Mouse (Mus musculus): ENCODE results near the gene Orc5. TPM values are rescaled to one million over a fixed set of nuclear protein-coding genes. Genes with fewer than 3 reads are reported as not detected.

The Orc5 gene
- 49.4 and 50.5 TPM in 2 replicates for polyA plus RNA-seq (2014; fragmentation: Nextera tagmentation; extraction: Ambion mirVana)

DNA sequence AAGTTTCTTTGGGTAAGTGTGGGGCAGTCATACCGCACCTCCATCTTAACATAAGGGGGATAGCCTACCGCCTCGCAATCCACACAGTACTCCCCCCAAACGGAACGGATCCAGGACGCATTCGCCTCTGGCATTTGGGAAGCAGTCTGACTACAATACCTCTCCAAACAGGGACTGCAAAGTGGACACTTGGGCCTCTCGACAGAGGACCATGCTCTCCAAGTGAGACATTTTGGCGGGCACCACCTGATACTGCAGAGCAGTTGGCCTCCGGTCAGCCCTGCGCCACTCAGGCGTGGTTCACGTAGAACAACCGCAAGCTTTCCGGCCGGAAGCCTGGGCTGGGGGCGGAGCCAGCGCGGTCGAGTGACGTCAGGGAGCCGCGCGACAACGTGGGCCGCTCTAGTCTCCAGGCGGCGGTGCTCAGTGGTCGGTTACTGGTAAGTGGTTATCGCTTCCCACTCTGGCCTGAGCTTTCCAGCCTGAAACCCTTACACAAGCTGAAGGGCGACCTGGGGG lies at the start of gene Orc5:
TSS of gene Orc5 (minus strand) at position 397 of the 519 bp plus-strand sequence.
- peaks cover 6% of the 10 kb centered on the region for H3K4me1 ChIP-seq (ENCODE audit: control insufficient read depth, insufficient read depth, low read length)
- DNase-seq (ENCODE audit: low spot score, missing footprints) (peak; percentile 99), ATAC-seq (ENCODE audit: low FRiP score) (peak; percentile 100)
- peak within 1 kb of the TSS; percentile 75 for H3K4me3 ChIP-seq (ENCODE audit: low read depth, low read length)
- H3K9me3 ChIP-seq (ENCODE audit: control insufficient read depth, low read length), result no peaks in the 10 kb centered on the region
- H3K4me2 ChIP-seq, result peak within 1 kb of the TSS; percentile 85
- H3K9ac ChIP-seq (ENCODE audit: low read length), result peak within 1 kb of the TSS; percentile 88
- WGBS, result under 1% methylated on average over 31 of the region's 31 CpGs
- H3K36me3 ChIP-seq (ENCODE audit: control insufficient read depth, insufficient read depth, low read length), result peaks cover 6% of the 10 kb centered on the region; the same call in 1 of the 2 replicates
- H3K27me3 ChIP-seq (ENCODE audit: control insufficient read depth, insufficient read depth, low read length), result no peaks in the 10 kb centered on the region
- H3K27ac ChIP-seq (ENCODE audit: low read depth, low read length), result no peak within 1 kb of the TSS

- no peak for ATAC-seq (ENCODE audit: low FRiP score)
- DNase-seq (ENCODE audit: low spot score, missing footprints), result no peak
- no peaks in the 10 kb centered on the region for H3K27me3 ChIP-seq (ENCODE audit: control insufficient read depth, insufficient read depth, low read length)
- no peak overlapping the region for H3K4me3 ChIP-seq (ENCODE audit: low read depth, low read length)
- no peaks in the 10 kb centered on the region for H3K9me3 ChIP-seq (ENCODE audit: control insufficient read depth, low read length)
- H3K4me2 ChIP-seq, result no peak overlapping the region
- H3K4me1 ChIP-seq (ENCODE audit: control insufficient read depth, insufficient read depth, low read length), result no peaks in the 10 kb centered on the region
- 91% methylated on average over 4 of the region's 4 CpGs for WGBS
- H3K36me3 ChIP-seq (ENCODE audit: control insufficient read depth, insufficient read depth, low read length), result no peaks in the 10 kb centered on the region
- H3K27ac ChIP-seq (ENCODE audit: low read depth, low read length), result no peak overlapping the region
- no peak overlapping the region for H3K9ac ChIP-seq (ENCODE audit: low read length)
Observed at GRCm38 (mm10) chr5:22596981-22597380, 46.8 kb upstream of the Orc5 start.

- Histone ChIP-seq H3K36me3 (ENCODE audit: control insufficient read depth, insufficient read depth, low read length) (no peaks in the 10 kb centered on the region), H3K27me3 (ENCODE audit: control insufficient read depth, insufficient read depth, low read length) (no peaks in the 10 kb centered on the region), H3K4me1 (ENCODE audit: control insufficient read depth, insufficient read depth, low read length) (no peaks in the 10 kb centered on the region), H3K27ac (ENCODE audit: low read depth, low read length) (no peak overlapping the region), H3K9me3 (ENCODE audit: control insufficient read depth, low read length) (no peaks in the 10 kb centered on the region), H3K4me2 (no peak overlapping the region), H3K4me3 (ENCODE audit: low read depth, low read length) (no peak overlapping the region), H3K9ac (ENCODE audit: low read length) (no peak overlapping the region)
- no peak for DNase-seq (ENCODE audit: low spot score, missing footprints)
- 74% methylated on average over 1 of the region's 1 CpGs for WGBS
- no peak for ATAC-seq (ENCODE audit: low FRiP score)
Observed at GRCm38 (mm10) chr5:22589370-22589966, 39.2 kb upstream of the Orc5 start.

- Histone ChIP-seq H3K9me3 (ENCODE audit: control insufficient read depth, low read length) (no peaks in the 10 kb centered on the region), H3K4me2 (no peak overlapping the region), H3K4me1 (ENCODE audit: control insufficient read depth, insufficient read depth, low read length) (no peaks in the 10 kb centered on the region), H3K27ac (ENCODE audit: low read depth, low read length) (no peak overlapping the region), H3K36me3 (ENCODE audit: control insufficient read depth, insufficient read depth, low read length) (no peaks in the 10 kb centered on the region), H3K9ac (ENCODE audit: low read length) (no peak overlapping the region), H3K27me3 (ENCODE audit: control insufficient read depth, insufficient read depth, low read length) (no peaks in the 10 kb centered on the region), H3K4me3 (ENCODE audit: low read depth, low read length) (no peak overlapping the region)
- ATAC-seq (ENCODE audit: low FRiP score) (no peak), DNase-seq (ENCODE audit: low spot score, missing footprints) (no peak)
- 74% methylated on average over 1 of the region's 1 CpGs for WGBS
Observed at GRCm38 (mm10) chr5:22587492-22587891, 37.3 kb upstream of the Orc5 start.

DNA sequence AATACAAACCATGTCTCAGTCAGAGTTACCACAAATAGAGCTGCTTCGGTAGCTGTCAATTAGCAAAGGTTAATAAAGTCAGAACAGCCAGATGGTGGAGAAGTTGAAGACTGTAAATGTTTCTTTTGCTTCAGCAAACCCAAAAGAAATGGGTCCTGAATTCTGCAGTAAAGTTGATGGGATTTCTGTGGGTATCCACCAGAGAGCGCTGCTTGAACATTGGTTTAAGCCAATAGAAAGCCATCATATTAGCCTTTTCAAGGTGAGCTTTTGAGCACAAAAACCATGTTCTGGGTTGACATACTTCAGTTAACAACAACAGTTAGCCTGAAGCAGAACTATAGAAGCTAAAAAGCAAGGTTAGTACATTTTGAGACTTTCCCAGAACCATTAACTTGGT lies 34.3 kb upstream of the Orc5 start:
- Histone ChIP-seq H3K36me3 (ENCODE audit: control insufficient read depth, insufficient read depth, low read length) (no peaks in the 10 kb centered on the region), H3K4me3 (ENCODE audit: low read depth, low read length) (no peak overlapping the region), H3K27ac (ENCODE audit: low read depth, low read length) (no peak overlapping the region), H3K9me3 (ENCODE audit: control insufficient read depth, low read length) (no peaks in the 10 kb centered on the region), H3K4me2 (no peak overlapping the region), H3K9ac (ENCODE audit: low read length) (no peak overlapping the region), H3K27me3 (ENCODE audit: control insufficient read depth, insufficient read depth, low read length) (no peaks in the 10 kb centered on the region), H3K4me1 (ENCODE audit: control insufficient read depth, insufficient read depth, low read length) (no peaks in the 10 kb centered on the region)
- WGBS, result 55% methylated on average over 2 of the region's 2 CpGs
- DNase-seq (ENCODE audit: low spot score, missing footprints), result no peak
- no peak for ATAC-seq (ENCODE audit: low FRiP score)

- DNase-seq (ENCODE audit: low spot score, missing footprints) (no peak), ATAC-seq (ENCODE audit: low FRiP score) (no peak)
- 81% methylated on average over 3 of the region's 3 CpGs for WGBS
- Histone ChIP-seq H3K4me1 (ENCODE audit: control insufficient read depth, insufficient read depth, low read length) (no peaks in the 10 kb centered on the region), H3K9me3 (ENCODE audit: control insufficient read depth, low read length) (no peaks in the 10 kb centered on the region), H3K9ac (ENCODE audit: low read length) (no peak overlapping the region), H3K4me2 (no peak overlapping the region), H3K27me3 (ENCODE audit: control insufficient read depth, insufficient read depth, low read length) (no peaks in the 10 kb centered on the region), H3K36me3 (ENCODE audit: control insufficient read depth, insufficient read depth, low read length) (no peaks in the 10 kb centered on the region), H3K4me3 (ENCODE audit: low read depth, low read length) (no peak overlapping the region), H3K27ac (ENCODE audit: low read depth, low read length) (no peak overlapping the region)
Observed at GRCm38 (mm10) chr5:22578011-22578410, 27.8 kb upstream of the Orc5 start.

GRCm38 (mm10) chr5:22574751-22575150 lies 24.5 kb upstream of the Orc5 start:
- no peak for ATAC-seq (ENCODE audit: low FRiP score)
- 60% methylated on average over 3 of the region's 3 CpGs for WGBS
- H3K4me3 ChIP-seq (ENCODE audit: low read depth, low read length), result no peak overlapping the region

DNA sequence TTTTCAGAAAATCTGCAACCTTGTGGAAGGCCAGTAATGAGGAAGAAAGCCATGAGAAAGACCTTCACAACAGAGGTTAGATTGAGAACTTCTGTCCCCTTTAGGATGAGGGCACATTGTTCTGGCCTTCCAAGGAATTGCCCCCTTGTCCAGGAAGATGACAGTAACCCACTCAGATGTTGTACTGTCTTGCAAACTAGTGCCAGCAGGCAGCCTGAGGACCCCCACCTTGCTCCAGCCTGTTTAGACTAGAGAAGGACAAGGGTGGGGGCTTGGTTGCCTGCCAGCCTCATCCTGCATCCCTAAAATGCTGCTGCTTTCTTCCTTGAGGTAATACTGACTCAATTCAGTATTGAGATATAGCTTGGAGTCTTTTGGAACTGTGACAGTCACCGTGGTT lies 23.9 kb upstream of the Orc5 start:
- no peak for ATAC-seq (ENCODE audit: low FRiP score)
- H3K9me3 ChIP-seq (ENCODE audit: control insufficient read depth, low read length), result no peaks in the 10 kb centered on the region
- no peak overlapping the region for H3K9ac ChIP-seq (ENCODE audit: low read length)
- no peak overlapping the region for H3K27ac ChIP-seq (ENCODE audit: low read depth, low read length)
- H3K27me3 ChIP-seq (ENCODE audit: control insufficient read depth, insufficient read depth, low read length), result no peaks in the 10 kb centered on the region
- H3K4me1 ChIP-seq (ENCODE audit: control insufficient read depth, insufficient read depth, low read length), result no peaks in the 10 kb centered on the region
- H3K4me3 ChIP-seq (ENCODE audit: low read depth, low read length), result no peak overlapping the region
- DNase-seq (ENCODE audit: low spot score, missing footprints), result peak; percentile 33
- whole genome bisulfite sequencing, result 62% methylated on average over 1 of the region's 1 CpGs
- no peaks in the 10 kb centered on the region for H3K36me3 ChIP-seq (ENCODE audit: control insufficient read depth, insufficient read depth, low read length)
- no peak overlapping the region for H3K4me2 ChIP-seq

More at GRCm38 (mm10) chr5:22574751-22575150, 24.5 kb upstream of the Orc5 start:
- no peak overlapping the region for H3K27ac ChIP-seq (ENCODE audit: low read depth, low read length)
- no peak overlapping the region for H3K4me2 ChIP-seq
- H3K4me1 ChIP-seq (ENCODE audit: control insufficient read depth, insufficient read depth, low read length), result no peaks in the 10 kb centered on the region
- no peak overlapping the region for H3K9ac ChIP-seq (ENCODE audit: low read length)
- H3K27me3 ChIP-seq (ENCODE audit: control insufficient read depth, insufficient read depth, low read length), result no peaks in the 10 kb centered on the region
- peak; percentile 61 for DNase-seq (ENCODE audit: low spot score, missing footprints)
- H3K9me3 ChIP-seq (ENCODE audit: control insufficient read depth, low read length), result no peaks in the 10 kb centered on the region
- H3K36me3 ChIP-seq (ENCODE audit: control insufficient read depth, insufficient read depth, low read length), result no peaks in the 10 kb centered on the region

DNA sequence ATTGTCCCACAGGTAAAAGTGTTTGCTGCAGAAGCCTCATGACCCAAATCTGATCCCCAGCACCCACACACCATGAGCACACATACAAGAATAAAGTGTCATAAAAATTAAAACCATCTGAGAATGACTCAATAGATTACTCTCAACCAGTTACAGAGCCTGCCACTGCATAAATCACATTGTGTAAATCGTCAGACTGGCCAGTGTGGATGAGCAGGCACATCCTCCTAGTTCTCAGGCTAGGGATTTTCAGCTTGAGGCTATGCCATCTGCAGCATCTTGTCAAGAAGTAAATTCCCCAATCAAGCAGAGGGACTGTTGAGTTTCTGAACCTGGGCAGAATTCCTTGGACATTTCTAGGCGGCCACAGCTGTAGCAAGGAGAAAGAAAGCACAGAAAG lies 23.5 kb upstream of the Orc5 start:
- Histone ChIP-seq H3K9ac (ENCODE audit: low read length) (no peak overlapping the region), H3K36me3 (ENCODE audit: control insufficient read depth, insufficient read depth, low read length) (no peaks in the 10 kb centered on the region), H3K4me1 (ENCODE audit: control insufficient read depth, insufficient read depth, low read length) (no peaks in the 10 kb centered on the region), H3K9me3 (ENCODE audit: control insufficient read depth, low read length) (no peaks in the 10 kb centered on the region), H3K27ac (ENCODE audit: low read depth, low read length) (no peak overlapping the region), H3K4me2 (no peak overlapping the region), H3K27me3 (ENCODE audit: control insufficient read depth, insufficient read depth, low read length) (no peaks in the 10 kb centered on the region), H3K4me3 (ENCODE audit: low read depth, low read length) (no peak overlapping the region)
- DNase-seq (ENCODE audit: low spot score, missing footprints) (peak; percentile 62), ATAC-seq (ENCODE audit: low FRiP score) (no peak)
- 67% methylated on average over 2 of the region's 2 CpGs for WGBS

Data from midbrain, embryonic 11.5 days (tissue).